Mouse (Mus musculus) large intestine, adult 2 months (tissue): ENCODE results near the gene Foxa3. TPM values are rescaled to one million over a fixed set of nuclear protein-coding genes. Genes with fewer than 3 reads are reported as not detected.

Experiments
- DNase-seq: peaks from one replicate; pipeline ENCODE4 v3.0.0-alpha.2; 2012; ENCODE audit warnings: low read depth, low spot score
- WGBS: fragments of 180-500 bp; shearing (Covaris S2); methylation state at CpG from one replicate; pipeline ENCODE4 v1.1.7; 2018; 5-methylcytosine and 5-hydroxymethylcytosine counted together
- polyA plus RNA-seq: library from polyadenylated mRNA; depleted of rRNA; stranded (reverse); fragments of >200 nt; gene quantifications from 2 replicates; pipeline ENCODE4 v1.2.3, GENCODE M21; 2012

Gene Foxa3
- polyA plus RNA-seq, 1 experiment = 28.3 TPM

DNA sequence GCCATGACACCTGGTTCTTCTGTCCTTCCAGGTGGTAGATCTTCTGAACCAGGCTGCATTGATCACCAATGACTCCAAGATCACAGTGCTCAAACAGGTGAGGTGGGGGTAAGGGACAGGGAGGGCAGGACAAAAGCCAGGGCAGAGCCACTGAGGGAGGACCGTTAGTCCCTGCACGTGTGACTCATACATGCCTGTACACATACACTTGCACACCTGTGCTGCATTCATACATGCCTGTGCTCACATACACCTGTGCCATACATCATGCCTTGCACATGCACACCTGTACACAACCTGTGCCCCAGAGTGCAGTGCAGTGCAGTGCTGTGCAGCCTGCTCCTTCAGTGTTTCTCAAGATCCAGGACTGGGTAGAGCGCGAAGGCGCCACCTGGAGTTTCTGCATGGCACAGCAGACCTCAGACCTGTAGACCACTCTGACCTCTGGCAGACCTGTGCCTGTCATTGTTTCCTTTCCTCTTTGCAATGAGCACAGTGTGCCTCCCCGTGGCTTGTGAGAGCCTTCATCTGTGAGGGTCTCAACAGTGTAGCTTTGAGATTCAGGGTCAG is 5.8 kb upstream of the Foxa3 start:
- DNase-seq = no peak
- 53% methylated on average over 6 of the region's 6 CpGs for WGBS

DNA sequence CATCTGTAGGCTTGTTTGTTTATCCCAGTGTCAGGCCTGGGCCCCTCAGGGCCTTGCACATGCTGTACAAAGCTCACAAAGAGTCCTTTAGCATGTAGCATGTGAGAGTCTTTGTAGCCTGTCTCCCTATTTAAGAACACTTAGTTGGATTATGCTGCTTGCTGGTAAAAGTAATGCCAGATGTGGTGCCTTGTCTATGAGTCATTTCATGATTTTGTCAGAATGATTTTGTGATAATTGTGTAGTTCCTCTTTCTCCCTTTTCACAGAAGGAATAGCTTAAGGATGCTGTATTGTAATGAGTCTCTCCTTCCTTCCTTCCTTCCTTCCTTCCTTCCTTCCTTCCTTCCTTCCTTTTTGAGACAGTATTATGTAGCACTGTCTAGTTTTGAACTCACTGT is 4.7 kb upstream of the Foxa3 start:
- DNase-seq = no peak

DNA sequence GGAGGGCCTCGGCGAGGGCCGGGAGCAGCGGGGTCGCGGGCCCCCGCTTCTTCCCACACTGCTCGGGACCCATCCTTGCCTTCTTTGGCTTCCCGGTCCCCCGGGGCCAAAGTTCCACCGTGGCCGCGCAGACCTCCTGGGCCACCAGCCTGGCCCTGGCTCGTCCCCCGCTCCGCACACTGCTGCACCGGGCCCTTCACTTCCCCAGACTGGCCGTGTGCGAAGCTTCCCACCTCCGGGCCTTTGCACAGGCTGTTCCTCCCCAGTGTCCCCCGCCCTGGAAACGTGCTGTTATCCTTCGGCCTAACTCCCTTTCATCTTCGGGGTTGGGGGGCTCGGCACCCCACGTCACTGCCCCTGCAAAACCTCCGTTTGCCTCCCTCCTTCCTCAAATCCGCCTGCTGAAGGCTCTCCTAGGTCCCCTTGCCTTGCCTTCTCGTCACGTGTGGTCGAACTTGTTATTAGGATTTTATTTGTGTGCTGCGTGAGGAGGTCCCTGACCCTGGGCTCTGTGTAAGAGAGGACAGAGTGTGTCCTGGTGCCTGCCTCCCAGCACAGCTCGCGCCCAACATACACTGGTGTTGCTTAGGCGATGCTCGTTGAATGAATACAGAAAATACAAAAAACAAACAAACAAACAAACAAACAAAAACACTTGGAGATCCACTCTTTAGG is 1.4 kb upstream of the Foxa3 start:
- no peak for DNase-seq
- WGBS = under 1% methylated on average over 36 of the region's 36 CpGs

DNA sequence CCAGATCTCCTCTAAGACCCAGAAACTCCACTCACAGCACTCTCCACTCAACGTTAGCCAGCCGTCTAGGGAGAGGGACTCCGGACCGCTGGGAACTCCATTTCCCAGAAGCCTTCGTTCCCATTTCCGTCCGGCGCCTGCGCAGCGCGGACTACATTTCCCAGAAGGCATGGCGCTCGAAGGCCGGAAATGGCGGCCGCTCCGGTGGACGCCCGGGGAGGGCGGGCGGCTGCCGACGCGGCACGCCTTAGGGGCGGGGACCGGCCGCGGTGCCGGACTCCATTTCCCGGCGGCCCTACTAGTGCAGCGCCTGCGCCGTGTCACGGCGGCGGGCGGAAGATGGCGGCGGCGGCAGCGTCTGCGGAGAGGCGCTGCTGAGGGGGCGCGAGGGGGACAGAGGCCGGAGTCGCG is 763 bp upstream of the Foxa3 start, which contains the start of gene Sympk:
TSS of gene Sympk (plus strand) at position 282 of the 411 bp plus-strand sequence.
- no peak for DNase-seq
- 1% methylated on average over 40 of the region's 50 CpGs for WGBS

DNA sequence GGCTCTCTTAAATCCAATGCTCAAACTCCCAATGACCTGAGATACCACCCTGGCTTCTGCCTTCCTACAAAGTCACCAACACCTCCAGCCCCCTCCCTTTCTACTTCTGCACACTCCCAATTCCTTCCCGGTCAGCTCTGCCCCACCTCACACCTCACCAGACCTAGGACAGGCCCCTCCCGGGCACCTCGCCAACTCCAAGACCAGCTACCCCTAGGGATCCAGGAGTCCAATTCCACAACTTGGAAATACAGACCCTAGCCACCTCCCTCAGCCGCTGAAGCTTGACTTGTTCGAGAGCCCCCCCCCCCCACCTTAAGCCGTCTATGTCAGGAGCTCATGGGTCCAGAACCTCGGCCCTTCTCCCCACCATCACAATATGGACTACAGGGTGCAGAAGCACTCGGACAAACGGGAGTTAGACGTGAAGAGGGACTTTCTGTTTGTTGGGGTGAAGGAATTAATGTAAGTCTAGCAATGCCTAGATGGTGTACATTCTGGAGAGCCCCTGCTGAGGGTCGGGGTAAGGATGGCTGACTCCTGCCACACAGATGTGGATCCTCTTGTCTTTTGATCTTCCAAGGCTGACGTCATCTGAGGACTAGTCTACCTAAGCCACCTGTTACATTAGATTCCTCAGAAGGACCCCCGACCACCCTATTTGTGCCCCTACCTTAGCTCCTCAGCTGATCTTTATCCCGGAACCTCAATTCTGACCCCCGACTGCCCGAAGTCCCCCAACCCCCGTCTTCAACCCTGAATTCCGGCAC is 964 bp downstream of the Foxa3 start:
- no peak for DNase-seq
- WGBS = 23% methylated on average over 18 of the region's 18 CpGs

DNA sequence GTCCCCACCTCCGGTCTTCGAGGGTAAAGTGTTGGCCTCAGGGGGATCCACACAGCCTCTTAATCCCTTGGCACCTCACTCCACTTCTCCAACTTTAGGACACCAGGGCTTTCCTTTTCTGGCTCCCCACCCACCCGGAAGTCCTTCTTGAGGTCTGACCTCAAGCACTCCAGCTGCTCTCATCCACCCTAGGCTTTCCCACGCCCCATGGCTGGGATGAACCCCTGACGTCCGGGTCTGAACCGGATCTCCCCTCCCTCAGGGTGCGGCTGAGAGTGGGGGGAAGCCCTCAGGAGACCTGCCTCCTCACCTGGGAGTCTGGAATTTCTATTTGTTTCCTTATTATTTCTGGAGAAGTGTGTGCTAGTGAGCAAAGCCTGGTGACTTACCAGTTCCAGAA is 2.3 kb downstream of the Foxa3 start:
- 10% methylated on average over 8 of the region's 8 CpGs for WGBS
- DNase-seq = no peak

DNA sequence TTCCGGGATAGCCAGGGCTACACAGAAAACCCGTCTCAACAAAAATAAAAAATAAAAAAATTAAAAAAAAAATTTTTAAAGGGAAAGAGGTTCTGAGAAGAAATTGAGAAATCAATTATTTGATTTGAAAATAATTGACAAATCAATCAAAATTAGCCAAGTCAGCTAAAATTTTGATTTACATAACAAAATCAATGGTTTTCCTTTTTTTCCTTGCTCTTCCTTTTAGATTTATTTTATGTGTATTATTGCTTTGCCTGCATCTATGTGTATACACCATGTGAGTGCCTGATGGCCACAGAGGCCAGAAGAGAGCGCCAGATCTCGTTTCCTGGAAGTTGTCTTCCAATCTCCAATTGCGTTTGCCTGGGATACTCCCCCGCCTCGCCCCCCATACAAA is 5.4 kb downstream of the Foxa3 start:
- DNase-seq = no peak
- 77% methylated on average over 7 of the region's 7 CpGs for WGBS

DNA sequence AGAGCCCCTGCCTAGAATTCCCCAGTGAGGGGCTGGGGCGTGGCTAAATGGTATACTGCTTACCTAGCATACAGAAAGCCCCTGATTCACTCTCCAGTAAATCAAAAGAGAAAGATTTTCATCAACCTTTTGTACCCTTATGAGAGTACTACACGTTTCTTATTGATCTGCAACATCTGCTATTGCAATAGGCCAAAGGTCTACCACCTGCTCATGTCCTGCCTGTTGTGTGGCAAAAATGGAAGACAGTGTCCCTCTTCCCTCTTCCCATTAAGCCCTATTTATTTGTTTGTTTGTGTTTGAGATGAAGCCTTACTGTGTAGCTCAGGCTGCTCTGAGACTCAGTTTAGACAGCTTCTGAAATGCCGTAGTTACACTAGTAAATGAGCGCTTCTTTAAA is 7.3 kb downstream of the Foxa3 start:
- WGBS = 83% methylated on average over 4 of the region's 4 CpGs
- DNase-seq = no peak

DNA sequence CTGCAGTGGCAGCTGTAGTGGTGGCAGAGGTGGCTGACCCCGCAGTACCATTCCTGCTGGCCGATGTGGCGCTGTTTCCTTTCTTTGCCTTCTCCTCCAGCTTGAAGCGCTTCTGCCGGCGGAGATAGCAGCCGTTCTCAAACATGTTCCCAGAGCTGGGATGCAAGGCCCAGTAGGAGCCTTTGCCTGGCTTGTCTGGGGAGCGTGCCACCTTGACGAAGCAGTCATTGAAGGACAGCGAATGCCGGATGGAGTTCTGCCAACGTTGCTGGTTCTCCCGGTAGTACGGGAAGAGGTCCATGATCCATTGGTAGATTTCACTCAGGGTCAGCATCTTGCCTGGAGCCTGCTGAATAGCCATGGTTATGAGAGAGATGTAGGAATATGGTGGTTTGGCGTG is 8.9 kb downstream of the Foxa3 start:
- no peak for DNase-seq

DNA sequence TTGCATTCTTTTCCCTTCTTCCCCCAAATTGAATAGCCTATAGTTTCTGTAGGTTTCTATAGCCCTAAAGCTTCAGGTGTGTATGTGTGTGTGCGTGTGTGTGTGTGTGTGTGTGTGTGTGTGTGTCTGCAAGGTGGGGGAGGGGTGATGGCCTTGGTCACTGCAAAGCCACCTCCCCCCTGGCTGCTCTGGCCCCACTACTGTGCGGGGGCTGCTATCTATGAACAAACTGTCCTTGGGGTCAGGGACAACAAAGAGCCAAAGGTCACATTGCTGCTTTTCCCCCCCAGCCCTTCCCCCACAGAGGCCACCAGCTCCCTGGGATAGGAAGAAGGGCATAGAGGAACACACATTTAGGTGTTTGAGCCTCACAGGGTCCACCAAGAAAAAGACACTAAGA is 10.5 kb downstream of the Foxa3 start:
- 30% methylated on average over 2 of the region's 2 CpGs for WGBS

More for the DNA sequence above, 8.9 kb downstream of the Foxa3 start:
- whole genome bisulfite sequencing = 78% methylated on average over 15 of the region's 15 CpGs

DNA sequence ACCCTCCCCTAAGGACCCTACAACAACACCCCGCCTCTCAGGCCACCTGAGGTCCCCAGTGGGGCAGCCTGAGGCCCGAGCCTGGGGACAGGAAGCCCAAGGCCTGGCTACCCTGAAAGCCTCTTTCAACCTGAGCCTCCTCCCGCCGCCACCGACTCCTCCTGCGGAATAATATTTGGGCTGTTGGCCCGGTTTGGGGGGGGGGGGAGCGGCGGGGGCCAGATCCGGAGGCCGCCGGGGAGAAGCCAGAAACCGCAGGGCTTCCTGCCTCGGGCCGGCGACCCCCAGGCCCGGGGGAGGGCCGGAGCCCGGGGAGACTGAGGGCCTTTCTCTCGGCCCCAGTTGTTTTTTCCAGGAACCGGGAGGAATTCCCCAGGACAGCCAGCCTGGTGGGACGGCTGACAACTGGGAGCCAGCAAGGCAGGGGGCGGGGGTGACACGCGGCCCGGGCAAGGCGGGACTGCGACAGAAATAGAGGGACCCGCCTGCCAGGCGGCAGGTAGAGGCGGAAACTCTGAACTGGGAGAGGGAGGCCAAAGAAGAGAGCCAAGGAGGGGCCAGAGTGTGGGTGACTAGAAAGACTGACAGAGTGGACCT is 11.2 kb downstream of the Foxa3 start:
- no peak for DNase-seq
- WGBS = 2% methylated on average over 31 of the region's 31 CpGs

More for the DNA sequence above, 10.5 kb downstream of the Foxa3 start:
- no peak for DNase-seq

DNA sequence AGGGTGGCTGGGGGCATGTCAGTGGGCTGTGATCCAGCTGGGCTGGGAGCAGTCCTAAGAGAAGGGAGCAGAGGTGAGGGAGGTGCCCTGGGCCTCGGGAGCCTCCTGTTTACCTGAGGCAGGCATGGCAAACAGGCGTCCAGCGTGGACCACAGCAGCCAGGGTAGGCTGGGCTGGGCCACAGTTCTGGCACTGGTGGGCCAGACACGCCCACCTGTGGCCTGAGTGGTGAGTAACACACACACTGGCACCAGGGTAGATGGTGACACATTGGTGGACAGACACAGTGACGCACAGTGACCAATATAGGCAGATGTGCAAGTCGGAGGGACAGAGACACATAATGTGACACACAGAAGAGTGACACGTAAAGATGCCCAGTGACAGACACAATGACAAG is 12.8 kb downstream of the Foxa3 start:
- no peak for DNase-seq
- 57% methylated on average over 7 of the region's 7 CpGs for WGBS

DNA sequence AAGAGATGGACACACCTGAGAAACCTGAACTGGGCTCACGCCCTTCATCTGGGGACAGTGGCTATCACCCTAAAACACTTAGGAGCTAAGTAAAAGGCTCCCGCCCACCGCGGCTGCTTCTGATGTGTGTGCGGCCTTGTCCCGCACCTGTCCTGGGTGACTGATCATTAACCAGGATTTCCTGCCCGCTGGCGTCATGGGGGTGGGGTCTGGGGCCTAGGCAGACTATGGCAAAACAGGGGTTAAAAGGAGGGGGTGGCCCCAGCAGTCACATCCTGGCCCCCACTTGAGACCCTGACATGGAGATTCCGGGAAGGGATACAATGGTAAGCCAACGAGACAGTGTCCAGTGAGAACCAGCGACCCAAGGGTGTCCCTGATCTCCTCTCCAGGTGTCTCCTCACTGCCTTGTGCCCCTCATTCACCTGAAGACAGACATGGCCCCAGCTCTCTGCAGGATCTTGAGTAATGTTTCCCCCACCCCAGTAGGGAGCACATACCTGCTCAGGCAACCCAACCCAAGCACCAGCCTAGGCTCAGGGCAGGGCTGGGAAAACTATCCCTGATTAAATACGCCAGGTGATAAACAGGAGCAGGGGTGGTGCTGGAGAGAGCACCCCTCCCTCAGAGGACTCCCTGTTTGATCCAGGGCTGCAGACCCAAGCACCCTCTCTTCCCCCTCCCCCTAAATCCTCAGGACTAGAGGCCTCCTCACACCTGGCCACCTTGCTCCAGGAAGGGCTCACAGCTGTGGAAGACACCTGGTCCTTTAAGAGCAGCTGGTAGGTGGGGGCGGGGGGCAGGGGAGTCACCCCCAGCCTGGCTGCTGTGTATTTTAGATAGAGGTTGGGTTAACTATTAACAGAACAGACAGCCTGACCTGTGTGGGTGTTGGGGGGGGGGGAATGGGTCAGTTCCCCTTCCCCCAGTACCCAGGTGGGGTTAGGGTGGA is 16.0 kb downstream of the Foxa3 start:
- no peak for DNase-seq
- 28% methylated on average over 13 of the region's 13 CpGs for WGBS

DNA sequence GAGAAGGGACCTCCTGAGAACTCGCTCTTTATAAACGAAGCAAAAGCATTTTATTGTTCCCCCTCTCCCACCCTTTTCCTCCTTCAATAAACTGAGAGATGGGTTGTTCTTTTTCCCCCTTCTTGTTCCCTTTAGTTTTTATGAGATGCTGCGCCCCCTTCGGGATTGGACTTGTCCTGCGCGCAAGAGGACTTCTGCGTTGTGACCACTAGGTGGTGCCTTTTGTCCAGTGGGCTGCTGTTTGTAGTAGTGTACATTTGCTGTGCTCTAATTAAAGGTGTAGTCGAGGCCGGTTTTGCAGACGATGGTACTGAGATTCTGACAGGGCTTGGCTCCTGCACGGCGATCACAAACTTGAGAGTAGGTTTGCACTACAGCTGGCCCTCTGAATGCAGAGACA is 16.9 kb downstream of the Foxa3 start:
- WGBS = 3% methylated on average over 12 of the region's 12 CpGs
- no peak for DNase-seq

DNA sequence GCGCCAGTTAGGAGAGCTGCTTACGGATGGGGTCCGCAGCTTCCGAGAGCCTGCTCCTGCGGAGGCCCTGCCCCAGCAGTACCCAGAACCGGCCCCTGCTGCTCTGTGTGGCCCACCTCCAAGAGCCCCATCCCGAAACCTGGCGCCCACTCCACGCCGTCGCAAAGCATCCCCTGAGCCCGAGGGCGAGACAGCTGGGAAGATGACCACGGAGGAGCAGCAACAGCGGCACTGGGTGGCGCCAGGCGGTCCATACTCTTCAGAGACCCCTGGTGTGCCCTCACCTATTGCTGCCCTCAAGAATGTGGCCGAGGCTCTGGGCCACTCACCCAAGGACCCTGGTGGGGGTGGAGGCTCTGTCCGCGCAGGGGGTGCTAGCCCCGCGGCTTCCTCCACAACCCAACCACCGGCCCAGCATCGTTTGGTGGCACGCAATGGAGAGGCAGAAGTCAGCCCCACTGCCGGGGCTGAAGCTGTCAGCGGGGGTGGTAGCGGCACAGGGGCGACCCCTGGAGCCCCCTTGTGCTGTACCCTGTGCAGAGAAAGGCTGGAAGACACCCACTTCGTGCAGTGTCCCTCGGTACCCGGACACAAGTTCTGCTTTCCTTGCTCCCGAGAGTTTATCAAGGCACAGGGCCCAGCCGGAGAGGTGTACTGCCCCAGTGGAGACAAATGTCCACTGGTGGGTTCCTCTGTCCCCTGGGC is 17.8 kb downstream of the Foxa3 start:
- 37% methylated on average over 34 of the region's 34 CpGs for WGBS
- no peak for DNase-seq

DNA sequence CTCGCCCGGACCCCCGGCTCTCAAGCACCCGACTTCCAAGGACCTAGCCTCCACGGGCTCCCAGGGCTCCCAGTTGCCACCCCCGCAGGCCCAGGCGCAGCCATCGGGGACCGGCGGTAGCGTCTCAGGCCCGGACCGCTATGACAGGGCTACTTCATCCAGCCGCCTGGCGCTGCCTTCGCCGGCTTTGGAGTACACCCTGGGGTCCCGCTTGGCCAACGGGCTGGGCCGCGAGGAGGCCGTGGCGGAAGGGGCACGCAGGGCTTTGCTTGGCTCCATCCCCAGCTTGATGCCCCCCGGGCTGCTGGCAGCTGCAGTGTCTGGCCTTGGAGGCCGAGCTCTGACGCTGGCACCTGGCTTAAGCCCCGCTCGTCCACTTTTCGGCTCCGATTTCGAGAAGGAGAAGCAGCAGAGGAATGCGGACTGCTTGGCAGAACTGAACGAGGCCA is 18.7 kb downstream of the Foxa3 start:
- WGBS = 2% methylated on average over 34 of the region's 34 CpGs
- no peak for DNase-seq

DNA sequence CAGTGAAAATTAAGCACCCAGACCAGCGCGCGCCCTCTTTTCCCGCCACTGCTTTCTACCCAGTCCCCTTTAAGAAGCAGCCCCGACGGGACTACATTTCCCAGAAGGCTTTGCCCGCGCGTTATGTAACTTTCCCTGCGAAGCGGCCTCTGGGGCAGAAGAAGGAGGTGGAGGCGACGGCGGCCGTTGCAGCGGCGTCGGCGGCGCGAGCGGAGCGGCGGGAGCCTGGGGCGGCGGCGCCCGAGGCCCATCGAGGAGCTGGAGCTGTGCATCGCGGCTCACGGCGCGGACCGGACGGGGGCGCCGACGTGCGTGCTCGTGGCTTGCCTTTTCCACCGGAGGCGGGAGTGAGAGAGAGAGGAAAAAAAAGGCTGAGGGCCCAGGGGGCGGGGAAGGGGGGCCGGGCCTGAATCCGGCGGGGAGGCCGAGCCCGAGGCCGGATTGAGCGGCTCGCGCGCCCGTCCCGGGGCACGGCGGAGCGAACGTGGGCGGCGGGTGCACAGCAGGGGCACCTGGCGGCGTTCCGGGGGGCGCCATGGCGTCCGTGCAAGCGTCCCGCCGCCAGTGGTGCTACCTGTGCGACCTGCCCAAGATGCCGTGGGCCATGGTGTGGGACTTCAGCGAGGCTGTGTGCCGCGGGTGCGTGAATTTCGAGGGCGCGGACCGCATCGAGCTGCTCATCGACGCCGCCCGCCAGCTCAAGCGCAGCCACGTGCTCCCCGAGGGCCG is 19.3 kb downstream of the Foxa3 start, which contains the start of gene Irf2bp1:
TSS of gene Irf2bp1 (plus strand) at position 143 of the 729 bp plus-strand sequence.
- DNase-seq = no peak
- under 1% methylated on average over 82 of the region's 90 CpGs for WGBS

DNA sequence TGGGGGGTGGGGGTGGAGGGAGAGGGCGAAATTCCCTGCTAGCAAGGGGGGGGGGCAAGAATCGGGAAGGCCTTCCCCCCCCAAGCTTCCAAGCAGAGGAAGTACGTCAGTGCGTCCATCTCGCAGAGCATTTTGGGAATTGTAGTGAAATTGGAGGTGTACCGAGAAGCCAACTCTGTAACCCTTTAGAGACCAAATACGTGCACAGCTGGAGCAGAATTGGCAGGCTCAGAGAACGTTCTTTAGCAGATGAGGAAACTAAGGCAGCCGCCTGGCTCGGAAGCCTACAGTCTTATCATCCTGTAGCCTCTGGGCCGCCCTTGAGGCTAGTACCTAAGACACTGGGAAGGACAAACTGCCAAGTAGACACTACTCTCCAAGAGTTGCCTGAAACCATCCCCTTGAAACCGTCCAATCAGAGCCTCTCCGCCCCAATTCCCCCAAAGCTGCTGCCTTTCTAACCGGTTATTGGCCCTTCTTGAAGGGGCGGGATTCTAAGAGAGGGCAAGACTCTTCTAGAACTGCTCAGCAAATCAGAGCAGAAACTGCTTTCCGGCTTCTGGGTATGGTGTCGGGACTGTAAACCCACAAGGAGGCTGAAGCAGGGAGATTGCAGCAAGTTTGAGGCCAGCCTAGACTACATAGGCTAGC is 20.4 kb downstream of the Foxa3 start:
- under 1% methylated on average over 17 of the region's 17 CpGs for WGBS
- DNase-seq = peak; percentile 95
